Mouse (Mus musculus) limb, embryonic 14.5 days (tissue): ENCODE data around the gene Rpl7a. TPM values are rescaled to one million over a fixed set of nuclear protein-coding genes. Genes with fewer than 3 reads are reported as not detected.

Experiments
- ATAC-seq: fragments of 200-750 bp; cut with Nextera tagmentation; 2 replicates; pipeline ENCODE4 v1.8.0; 2017; ENCODE audit warnings: low read depth, moderate number of reproducible peaks, moderate TSS enrichment; ENCODE audit not compliant: low FRiP score
- DNase-seq: peaks from one replicate; pipeline ENCODE4 v3.0.0-alpha.2; 2015; ENCODE audit warnings: low spot score
- H3K27ac ChIP-seq: fragments of 300-500 bp; sonication (generic); replicated peaks from 2 replicates; pipeline ENCODE4 v1.5.1; 2014; ENCODE audit warnings: low read depth, mild to moderate bottlenecking, low read length, moderate library complexity, mixed read lengths
- H3K27me3 ChIP-seq: fragments of 300-500 bp; sonication (generic); 2 replicates; pipeline ENCODE4 v1.6.1; 2014; ENCODE audit warnings: low read length, mixed read lengths; ENCODE audit not compliant: control insufficient read depth, insufficient read depth
- H3K36me3 ChIP-seq: fragments of 300-500 bp; sonication (generic); 2 replicates; pipeline ENCODE4 v1.6.1; 2014; ENCODE audit warnings: mild to moderate bottlenecking, low read length, moderate library complexity, mixed read lengths; ENCODE audit not compliant: control insufficient read depth, insufficient read depth
- H3K4me1 ChIP-seq: fragments of 300-500 bp; sonication (generic); 2 replicates; pipeline ENCODE4 v1.6.1; 2014; ENCODE audit warnings: antibody characterized with exemption, low read length, mixed read lengths; ENCODE audit not compliant: control insufficient read depth, insufficient read depth
- H3K4me2 ChIP-seq: fragments of 300-500 bp; sonication (generic); replicated peaks from 2 replicates; pipeline ENCODE4 v1.6.1; 2014; ENCODE audit warnings: low read depth, mild to moderate bottlenecking, low read length, moderate library complexity; ENCODE audit not compliant: severe bottlenecking
- H3K4me3 ChIP-seq: fragments of 300-500 bp; sonication (generic); replicated peaks from 2 replicates; pipeline ENCODE4 v1.5.1; 2014; ENCODE audit warnings: low read length
- H3K9ac ChIP-seq: fragments of 300-500 bp; sonication (generic); 2 replicates; pipeline ENCODE4 v1.6.1; 2014; ENCODE audit warnings: mild to moderate bottlenecking, low read depth, low read length, moderate library complexity; ENCODE audit not compliant: severe bottlenecking
- H3K9me3 ChIP-seq: fragments of 300-500 bp; sonication (generic); 2 replicates; pipeline ENCODE4 v1.6.1; 2016; ENCODE audit warnings: low read length; ENCODE audit not compliant: control insufficient read depth
- POLR2A ChIP-seq: fragments of 200-500 bp; IDR thresholded peaks from 2 replicates; pipeline ENCODE4 v1.8.0; 2012; ENCODE audit warnings: inconsistent platforms, mild to moderate bottlenecking, moderate library complexity, borderline replicate concordance; ENCODE audit not compliant: insufficient read depth, insufficient read length; ENCODE audit errors: extremely low read depth
- WGBS: fragments of 180-500 bp; shearing (Covaris S2); extraction: QIAGEN DNeasy Blood & Tissue Kit; methylation state at CpG from one replicate; pipeline ENCODE4 v1.1.7; 2014; 5-methylcytosine and 5-hydroxymethylcytosine counted together
- polyA plus RNA-seq, 2 experiments: library from polyadenylated mRNA; depleted of rRNA in 1 of 2; stranded (reverse) in 1 of 2; unstranded in 1 of 2; fragments of >200 nt; fragmentation: Nextera tagmentation in 1 of 2; extraction: Ambion mirVana in 1 of 2; gene quantifications; 2 replicates each; pipeline versions ENCODE4 v1.2.1 to v1.2.3; 2012 to 2014

Rpl7a gene
- polyA plus RNA-seq, 2 experiments = 758 to 2,054 TPM

DNA sequence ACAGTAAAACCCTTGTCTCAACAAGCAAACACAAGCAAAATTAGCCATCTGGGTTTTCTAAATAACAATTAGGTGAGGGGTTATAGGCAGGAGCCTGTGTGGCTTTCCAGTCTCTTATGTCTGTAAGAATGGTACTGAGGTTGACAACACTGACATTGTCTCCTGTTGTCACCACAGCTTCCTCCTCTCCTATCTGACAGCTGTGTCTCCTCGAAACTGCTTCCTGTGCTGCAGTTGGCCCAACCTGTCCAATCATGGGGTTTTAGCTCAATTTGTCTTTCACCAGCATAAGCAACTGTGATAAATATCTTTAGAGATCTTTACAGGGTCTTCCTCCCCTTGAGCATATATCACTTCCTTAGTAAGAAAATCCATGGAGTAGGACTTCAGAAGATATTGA is 25.9 kb downstream of the Rpl7a start:
- peaks cover 9% of the 10 kb centered on the region for H3K4me1 ChIP-seq
- H3K9me3 ChIP-seq = no peaks in the 10 kb centered on the region
- WGBS = 53% methylated on average over 1 of the region's 1 CpGs
- no peak overlapping the region for H3K27ac ChIP-seq
- TF ChIP-seq POLR2A = no peak
- no peaks in the 10 kb centered on the region for H3K27me3 ChIP-seq
- peaks cover 4% of the 10 kb centered on the region; the same call in 1 of the 2 replicates for H3K36me3 ChIP-seq
- no peak for DNase-seq
- H3K4me3 ChIP-seq = no peak overlapping the region
- no peak for ATAC-seq
- no peak overlapping the region for H3K4me2 ChIP-seq
- no peak overlapping the region for H3K9ac ChIP-seq

GRCm38 (mm10) chr2:26941539-26941938 is 31.0 kb downstream of the Rpl7a start:
- ATAC-seq (no peak), DNase-seq (no peak)
- Histone ChIP-seq H3K4me3 (no peak overlapping the region), H3K9ac (no peak overlapping the region), H3K27ac (no peak overlapping the region), H3K4me1 (no peaks in the 10 kb centered on the region), H3K9me3 (no peaks in the 10 kb centered on the region), H3K36me3 (no peaks in the 10 kb centered on the region), H3K27me3 (no peaks in the 10 kb centered on the region), H3K4me2 (no peak overlapping the region)
- WGBS = 56% methylated on average over 5 of the region's 5 CpGs
- no peak for TF ChIP-seq POLR2A

GRCm38 (mm10) chr2:26943253-26943652 is 32.7 kb downstream of the Rpl7a start:
- no peak overlapping the region for H3K4me3 ChIP-seq
- WGBS = 83% methylated on average over 3 of the region's 3 CpGs
- H3K4me2 ChIP-seq = no peak overlapping the region
- H3K9ac ChIP-seq = no peak overlapping the region
- H3K9me3 ChIP-seq = no peaks in the 10 kb centered on the region
- ATAC-seq (no peak), DNase-seq (no peak)
- no peak overlapping the region for H3K27ac ChIP-seq
- no peaks in the 10 kb centered on the region for H3K27me3 ChIP-seq
- no peak for TF ChIP-seq POLR2A
- peaks cover 2% of the 10 kb centered on the region; the same call in 1 of the 2 replicates for H3K36me3 ChIP-seq
- H3K4me1 ChIP-seq = no peaks in the 10 kb centered on the region

GRCm38 (mm10) chr2:26950411-26950810 is 39.8 kb downstream of the Rpl7a start:
- no peak for TF ChIP-seq POLR2A
- DNase-seq (no peak), ATAC-seq (no peak)
- Histone ChIP-seq H3K9me3 (no peaks in the 10 kb centered on the region), H3K4me2 (no peak overlapping the region), H3K36me3 (peaks cover 54% of the 10 kb centered on the region), H3K9ac (no peak overlapping the region), H3K27ac (no peak overlapping the region), H3K4me1 (no peaks in the 10 kb centered on the region), H3K27me3 (no peaks in the 10 kb centered on the region), H3K4me3 (no peak overlapping the region)
- WGBS = 74% methylated on average over 2 of the region's 2 CpGs

- DNase-seq = no peak
- no peak for ATAC-seq
- Histone ChIP-seq H3K27ac (no peak overlapping the region), H3K9ac (no peak overlapping the region), H3K4me1 (no peaks in the 10 kb centered on the region), H3K27me3 (no peaks in the 10 kb centered on the region), H3K4me3 (no peak overlapping the region), H3K36me3 (peaks cover 64% of the 10 kb centered on the region), H3K9me3 (no peaks in the 10 kb centered on the region), H3K4me2 (no peak overlapping the region)
- no peak for TF ChIP-seq POLR2A
- WGBS = 84% methylated on average over 8 of the region's 8 CpGs
These were observed 40.9 kb downstream of the Rpl7a start for GRCm38 (mm10) chr2:26951346-26951905.

DNA sequence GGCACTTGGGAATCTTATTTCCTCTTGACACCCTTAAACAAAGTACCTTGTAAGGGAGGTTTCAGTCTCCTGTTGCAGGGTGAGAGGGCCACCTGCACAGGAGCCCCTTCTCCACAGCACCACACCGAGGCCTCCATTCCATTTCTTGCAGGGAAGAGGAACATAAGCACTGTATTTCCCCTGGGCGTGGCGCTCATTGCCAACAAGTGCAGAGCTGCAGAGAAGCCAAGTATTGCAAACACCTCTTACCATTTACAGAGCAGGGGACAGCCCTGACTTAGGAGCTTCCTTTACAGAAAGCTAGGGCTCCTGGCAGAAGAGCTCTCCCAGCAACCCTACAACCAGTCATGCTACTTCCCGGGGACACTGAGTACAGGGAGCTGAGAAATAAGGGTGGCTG is 41.6 kb downstream of the Rpl7a start:
- 92% methylated on average over 4 of the region's 4 CpGs for WGBS
- H3K27ac ChIP-seq = no peak overlapping the region
- H3K9ac ChIP-seq = no peak overlapping the region
- ATAC-seq = no peak
- H3K36me3 ChIP-seq = peaks cover 72% of the 10 kb centered on the region
- H3K4me1 ChIP-seq = no peaks in the 10 kb centered on the region
- H3K4me3 ChIP-seq = no peak overlapping the region
- DNase-seq = no peak
- no peak for TF ChIP-seq POLR2A
- no peaks in the 10 kb centered on the region for H3K27me3 ChIP-seq
- no peaks in the 10 kb centered on the region for H3K9me3 ChIP-seq
- H3K4me2 ChIP-seq = no peak overlapping the region
